Mouse (Mus musculus): Measurements from ENCODE around the gene Gdf15.

DNA sequence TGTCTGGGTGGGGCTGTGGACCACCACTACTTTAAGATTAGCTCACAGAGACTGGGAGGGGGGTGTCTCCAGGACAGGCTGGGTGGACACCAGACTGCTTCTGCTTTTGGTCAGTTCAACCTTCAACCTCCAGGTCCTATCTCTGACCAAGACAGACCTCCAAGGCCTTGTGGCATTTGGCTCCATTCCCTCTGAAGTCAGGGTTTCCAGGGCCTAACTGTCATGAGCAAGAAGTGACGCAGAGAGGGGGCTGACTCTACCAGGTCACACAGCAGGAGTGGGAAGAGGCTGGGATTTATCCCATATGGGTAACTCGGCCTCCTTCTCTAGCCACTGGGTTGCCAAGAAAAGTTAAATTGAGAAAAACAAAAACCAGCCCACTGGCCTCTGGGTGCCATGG lies 25.5 kb upstream of the Gdf15 start:
- TF ChIP-seq CTCF (IDR thresholded peaks at IDR 0.05; ENCODE audit: control insufficient read depth, insufficient read depth, low read length) (no peak), POLR2A (IDR thresholded peaks at IDR 0.05; ENCODE audit: borderline replicate concordance, control insufficient read depth, low read depth, low read length) (no peak)
